Mouse (Mus musculus): ENCODE data around the gene Cyth2. TPM values are rescaled to one million over a fixed set of nuclear protein-coding genes. Genes with fewer than 3 reads are reported as not detected.

The Cyth2 gene
- polyA plus RNA-seq, 1 experiment = 22.4 TPM

DNA sequence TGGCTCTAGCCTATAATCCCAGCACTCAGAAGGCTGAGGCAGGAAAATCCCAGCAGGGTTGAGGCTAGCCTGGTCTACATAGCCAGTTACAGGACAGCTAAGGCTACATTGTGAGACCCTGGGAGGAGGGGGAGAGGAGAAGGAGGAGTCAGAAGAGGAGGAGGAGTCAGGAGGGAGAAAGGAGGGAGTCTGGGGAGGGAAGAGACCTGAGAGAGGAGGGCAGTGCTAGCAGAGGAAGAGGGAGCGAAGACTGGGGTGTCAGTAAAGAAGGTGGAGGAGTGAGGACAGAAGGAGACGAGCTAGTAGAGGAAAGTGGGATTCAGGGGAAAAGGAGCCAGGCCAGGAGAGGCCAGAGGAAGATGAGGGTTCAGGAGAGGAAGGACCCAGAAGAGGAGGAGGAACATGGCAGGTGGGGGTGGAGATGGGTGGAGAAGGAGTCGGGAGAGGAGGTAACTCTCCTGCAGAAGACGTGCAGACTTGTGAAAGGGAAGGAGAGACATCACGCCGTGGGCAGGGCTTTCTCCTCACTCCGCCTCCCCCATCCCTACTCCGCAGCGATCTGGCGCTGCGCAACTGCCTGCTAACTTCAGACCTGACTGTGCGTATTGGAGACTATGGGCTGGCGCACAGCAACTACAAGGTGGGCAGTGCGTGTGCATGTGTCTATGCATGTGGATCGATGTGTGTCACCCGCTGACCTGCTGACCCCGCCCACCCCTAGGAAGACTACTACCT, 22.5 kb downstream of the Cyth2 start:
- TF ChIP-seq GATA1 (IDR thresholded peaks at IDR 0.05; ENCODE audit: low read length) (no peak), TAL1 (IDR thresholded peaks at IDR 0.05; ENCODE audit: low read length) (no peak)
- H3K4me1 ChIP-seq (ENCODE audit: control insufficient read depth) = peaks cover 17% of the 10 kb centered on the region
- no peaks in the 10 kb centered on the region for H3K36me3 ChIP-seq (ENCODE audit: control insufficient read depth)
- H3K27me3 ChIP-seq (ENCODE audit: control insufficient read depth) = peaks cover 63% of the 10 kb centered on the region
- H3K4me3 ChIP-seq (replicated peaks) = no peak overlapping the region
- no peaks in the 10 kb centered on the region for H3K9me3 ChIP-seq (ENCODE audit: control insufficient read depth, low read length)

DNA sequence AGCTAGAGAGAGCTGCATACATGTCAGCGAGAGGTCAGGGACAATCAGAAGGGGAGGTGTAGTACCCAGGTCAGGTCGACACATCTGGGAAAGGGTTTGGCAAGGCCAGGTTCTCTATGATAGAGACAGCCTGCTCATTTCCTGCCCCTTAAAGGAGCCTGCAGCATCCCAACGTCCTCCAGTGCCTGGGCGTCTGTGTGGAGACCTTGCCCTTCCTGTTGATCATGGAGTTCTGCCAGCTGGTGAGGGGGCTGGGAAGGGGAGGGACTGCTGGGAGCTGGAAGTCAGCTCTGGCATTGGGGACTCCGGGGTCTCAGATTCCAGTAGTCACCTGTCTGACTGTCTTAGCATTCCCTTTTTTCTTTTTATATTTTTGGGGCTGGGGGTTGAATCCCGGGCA, 23.7 kb downstream of the Cyth2 start:
- peaks cover 69% of the 10 kb centered on the region for H3K27me3 ChIP-seq (ENCODE audit: control insufficient read depth)
- no peak overlapping the region for H3K4me3 ChIP-seq (replicated peaks)
- H3K4me1 ChIP-seq (ENCODE audit: control insufficient read depth) = peaks cover 5% of the 10 kb centered on the region
- H3K36me3 ChIP-seq (ENCODE audit: control insufficient read depth) = no peaks in the 10 kb centered on the region
- TF ChIP-seq TAL1 (IDR thresholded peaks at IDR 0.05; ENCODE audit: low read length) (no peak), GATA1 (IDR thresholded peaks at IDR 0.05; ENCODE audit: low read length) (no peak)
- no peaks in the 10 kb centered on the region; the same call in 1 of the 2 replicates for H3K9me3 ChIP-seq (ENCODE audit: control insufficient read depth, low read length)

DNA sequence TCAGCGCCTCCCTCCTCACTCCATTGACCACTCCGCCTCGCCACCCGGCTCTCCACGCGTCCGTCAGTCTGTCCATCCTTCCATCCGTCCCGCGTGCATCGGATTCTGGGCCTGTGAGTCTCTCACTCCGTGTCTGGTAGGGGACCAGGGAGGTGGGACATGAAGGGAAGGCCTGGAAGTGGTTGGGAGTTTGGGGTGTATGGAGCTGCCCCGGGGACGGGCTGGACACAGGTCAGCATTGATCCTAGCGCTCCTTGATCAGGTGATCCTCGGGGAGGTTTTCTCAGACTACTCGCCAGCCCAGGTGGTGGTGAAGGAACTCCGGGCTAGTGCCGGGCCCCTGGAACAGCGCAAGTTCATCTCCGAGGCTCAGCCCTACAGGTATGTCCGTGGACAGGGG, 26.7 kb downstream of the Cyth2 start:
- Histone ChIP-seq H3K4me3 (replicated peaks) (no peak overlapping the region), H3K36me3 (ENCODE audit: control insufficient read depth) (no peaks in the 10 kb centered on the region), H3K27me3 (ENCODE audit: control insufficient read depth) (peaks cover 82% of the 10 kb centered on the region), H3K4me1 (ENCODE audit: control insufficient read depth) (peaks cover 9% of the 10 kb centered on the region), H3K9me3 (ENCODE audit: control insufficient read depth, low read length) (peaks cover 3% of the 10 kb centered on the region; the same call in 1 of the 2 replicates)
- TF ChIP-seq GATA1 (IDR thresholded peaks at IDR 0.05; ENCODE audit: low read length) = no peak
- no peak for TF ChIP-seq TAL1 (IDR thresholded peaks at IDR 0.05; ENCODE audit: low read length)

DNA sequence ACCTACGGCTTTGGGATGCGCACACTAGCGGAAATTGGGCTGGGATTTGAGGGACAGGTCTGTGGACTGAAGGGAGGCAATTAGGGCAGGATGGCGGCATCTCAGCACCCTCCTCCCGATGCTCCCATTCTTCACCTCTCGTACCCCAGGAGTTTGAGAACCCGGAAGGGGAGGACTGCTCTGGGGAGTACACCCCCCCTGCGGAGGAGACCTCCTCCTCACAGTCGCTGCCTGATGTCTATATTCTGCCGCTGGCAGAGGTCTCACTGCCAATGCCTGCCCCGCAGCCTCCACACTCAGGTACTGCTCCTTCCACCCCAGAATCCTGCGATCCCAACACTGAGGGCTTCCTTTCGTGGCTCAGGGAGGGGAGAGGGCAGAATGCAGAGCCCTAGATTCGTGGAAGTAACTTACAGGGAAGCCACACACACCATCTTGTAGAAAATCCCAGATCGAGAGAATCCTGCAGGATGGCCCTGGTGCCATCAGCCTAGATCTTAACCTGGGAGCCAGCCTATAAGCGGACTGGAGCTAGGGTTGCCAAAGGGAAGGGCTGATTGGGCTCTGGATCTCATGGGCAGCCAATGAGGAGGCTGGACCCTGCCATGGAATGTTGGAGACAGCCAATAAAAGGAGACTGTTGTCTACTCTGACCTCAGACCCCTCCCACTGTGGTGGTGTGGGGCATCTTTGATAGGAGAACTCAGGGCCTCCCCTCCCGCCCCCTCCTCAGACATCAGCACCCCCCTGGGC, 27.5 kb downstream of the Cyth2 start:
- H3K9me3 ChIP-seq (ENCODE audit: control insufficient read depth, low read length) = peaks cover 3% of the 10 kb centered on the region; the same call in 1 of the 2 replicates

DNA sequence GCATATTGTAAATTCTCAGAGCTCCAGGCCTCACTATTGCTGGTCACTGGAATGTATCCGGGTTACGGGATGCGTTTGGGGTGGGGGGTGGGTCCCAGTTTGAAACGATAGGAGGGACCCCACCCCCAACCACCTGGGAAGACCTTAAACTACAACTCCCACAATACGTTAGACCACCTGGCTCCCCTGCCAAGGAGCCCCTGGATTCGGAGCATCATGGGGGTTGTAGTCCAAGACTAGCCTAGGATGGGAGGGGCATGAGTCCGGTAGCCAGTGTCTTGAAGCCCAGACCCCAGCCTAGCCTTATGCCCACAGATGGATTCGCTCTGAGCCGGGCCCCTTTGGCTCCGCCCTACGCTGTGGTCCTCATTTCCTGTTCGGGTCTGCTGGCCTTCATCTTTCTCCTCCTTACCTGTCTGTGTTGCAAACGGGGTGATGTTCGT, 28.2 kb downstream of the Cyth2 start:
- no peak for TF ChIP-seq TAL1 (IDR thresholded peaks at IDR 0.05; ENCODE audit: low read length)
- no peak for TF ChIP-seq GATA1 (IDR thresholded peaks at IDR 0.05; ENCODE audit: low read length)
- peaks cover 83% of the 10 kb centered on the region for H3K27me3 ChIP-seq (ENCODE audit: control insufficient read depth)
- no peaks in the 10 kb centered on the region for H3K36me3 ChIP-seq (ENCODE audit: control insufficient read depth)
- no peak overlapping the region for H3K4me3 ChIP-seq (replicated peaks)
- H3K9me3 ChIP-seq (ENCODE audit: control insufficient read depth, low read length) = peaks cover 3% of the 10 kb centered on the region; the same call in 1 of the 2 replicates
- peaks cover 7% of the 10 kb centered on the region for H3K4me1 ChIP-seq (ENCODE audit: control insufficient read depth)

More for the DNA sequence above, 27.5 kb downstream of the Cyth2 start:
- Histone ChIP-seq H3K27me3 (ENCODE audit: control insufficient read depth) (peaks cover 84% of the 10 kb centered on the region), H3K4me1 (ENCODE audit: control insufficient read depth) (peaks cover 7% of the 10 kb centered on the region), H3K36me3 (ENCODE audit: control insufficient read depth) (no peaks in the 10 kb centered on the region), H3K4me3 (replicated peaks) (no peak overlapping the region)
- no peak for TF ChIP-seq TAL1 (IDR thresholded peaks at IDR 0.05; ENCODE audit: low read length)
- no peak for TF ChIP-seq GATA1 (IDR thresholded peaks at IDR 0.05; ENCODE audit: low read length)

DNA sequence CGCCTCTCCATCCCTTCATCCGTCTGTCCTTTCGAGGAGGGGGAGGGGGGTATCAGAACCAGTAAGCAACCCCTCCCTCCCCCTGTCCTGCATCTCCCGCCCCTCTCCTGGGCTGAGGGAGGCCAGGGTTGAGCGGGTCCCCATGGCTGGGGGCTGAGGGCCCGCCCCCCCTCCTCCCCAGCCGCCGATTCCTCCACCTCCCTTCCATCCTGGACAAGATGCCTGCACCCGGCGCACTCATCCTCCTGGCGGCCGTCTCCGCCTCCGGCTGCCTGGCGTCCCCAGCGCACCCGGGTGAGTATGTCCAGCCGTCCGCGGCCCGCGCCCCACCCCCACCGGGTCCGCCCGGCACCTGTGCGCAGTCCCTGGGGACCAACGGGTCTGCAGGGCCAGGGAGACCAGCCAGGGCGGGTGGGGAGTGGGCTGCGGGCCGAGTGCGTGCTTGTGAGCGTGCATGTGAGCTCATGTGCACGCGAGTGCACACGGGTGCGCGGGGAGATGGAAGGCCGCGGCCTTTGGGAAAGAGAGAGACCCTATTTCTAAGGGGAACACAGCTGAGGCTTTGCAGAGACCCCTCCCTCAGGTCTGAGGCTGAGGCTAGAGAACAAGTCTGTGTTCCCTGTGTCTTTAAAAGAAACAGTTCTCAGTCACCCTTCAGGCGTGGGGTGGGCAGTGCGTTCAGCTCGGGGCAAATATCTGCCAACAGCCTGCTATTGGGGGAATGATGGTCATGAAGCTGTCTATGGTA, 28.8 kb downstream of the Cyth2 start:
- Histone ChIP-seq H3K4me3 (replicated peaks) (no peak overlapping the region), H3K27me3 (ENCODE audit: control insufficient read depth) (peaks cover 83% of the 10 kb centered on the region), H3K4me1 (ENCODE audit: control insufficient read depth) (peaks cover 7% of the 10 kb centered on the region), H3K36me3 (ENCODE audit: control insufficient read depth) (no peaks in the 10 kb centered on the region), H3K9me3 (ENCODE audit: control insufficient read depth, low read length) (peaks cover 3% of the 10 kb centered on the region; the same call in 1 of the 2 replicates)
- TF ChIP-seq TAL1 (IDR thresholded peaks at IDR 0.05; ENCODE audit: low read length) = no peak

DNA sequence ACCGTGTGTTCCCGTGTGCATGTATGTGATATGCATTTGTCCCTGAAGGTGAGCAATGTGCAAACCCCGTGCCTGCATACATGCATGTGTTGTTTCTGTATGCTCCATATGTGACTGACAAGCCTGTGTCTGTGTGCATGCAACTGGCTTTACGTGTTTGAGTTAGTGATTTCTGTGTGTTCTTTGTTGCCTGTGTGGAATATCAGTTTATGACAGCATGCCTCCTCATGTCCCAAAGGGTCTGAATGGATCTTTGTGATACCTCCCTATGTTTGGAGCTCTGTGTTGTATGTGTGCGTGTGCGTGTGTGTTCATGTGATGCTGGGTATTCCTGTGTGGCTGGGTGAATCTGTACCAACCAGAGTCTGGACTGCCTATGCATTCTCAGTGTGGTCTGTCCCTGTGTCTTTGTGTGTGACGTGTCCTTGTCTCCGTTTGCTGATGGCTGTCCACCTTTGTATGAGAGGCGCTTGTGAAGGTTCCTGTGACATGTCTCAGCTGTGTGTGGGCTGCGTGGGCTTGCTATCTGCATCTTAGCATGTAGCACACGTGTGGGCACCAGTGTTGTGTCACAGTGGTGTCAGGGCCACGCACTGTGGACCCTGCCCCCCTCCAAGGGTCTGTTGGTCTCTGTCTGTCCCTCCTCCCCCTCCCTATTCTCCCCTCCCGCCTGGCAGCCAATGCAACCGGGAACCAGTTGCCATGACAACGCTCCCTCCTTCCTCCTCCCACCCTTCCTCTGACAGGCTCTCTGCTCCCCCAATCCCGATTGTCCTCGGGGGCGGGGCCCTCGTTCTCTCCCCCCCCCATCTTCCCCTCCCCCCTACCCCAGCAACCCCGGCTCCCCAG, 29.6 kb downstream of the Cyth2 start, which contains the start of gene Sult2b1:
Gene Sult2b1 (minus strand): TSS at position 146 of the 849 bp plus-strand sequence.
- no peaks in the 10 kb centered on the region for H3K36me3 ChIP-seq (ENCODE audit: control insufficient read depth)
- H3K27me3 ChIP-seq (ENCODE audit: control insufficient read depth) = peaks cover 78% of the 10 kb centered on the region
- peaks cover 7% of the 10 kb centered on the region for H3K4me1 ChIP-seq (ENCODE audit: control insufficient read depth)
- H3K9me3 ChIP-seq (ENCODE audit: control insufficient read depth, low read length) = peaks cover 3% of the 10 kb centered on the region; the same call in 1 of the 2 replicates
- H3K4me3 ChIP-seq (replicated peaks) = peak within 1 kb of the TSS; percentile 53
- TF ChIP-seq TAL1 (IDR thresholded peaks at IDR 0.05; ENCODE audit: low read length) (no peak), GATA1 (IDR thresholded peaks at IDR 0.05; ENCODE audit: low read length) (no peak)

DNA sequence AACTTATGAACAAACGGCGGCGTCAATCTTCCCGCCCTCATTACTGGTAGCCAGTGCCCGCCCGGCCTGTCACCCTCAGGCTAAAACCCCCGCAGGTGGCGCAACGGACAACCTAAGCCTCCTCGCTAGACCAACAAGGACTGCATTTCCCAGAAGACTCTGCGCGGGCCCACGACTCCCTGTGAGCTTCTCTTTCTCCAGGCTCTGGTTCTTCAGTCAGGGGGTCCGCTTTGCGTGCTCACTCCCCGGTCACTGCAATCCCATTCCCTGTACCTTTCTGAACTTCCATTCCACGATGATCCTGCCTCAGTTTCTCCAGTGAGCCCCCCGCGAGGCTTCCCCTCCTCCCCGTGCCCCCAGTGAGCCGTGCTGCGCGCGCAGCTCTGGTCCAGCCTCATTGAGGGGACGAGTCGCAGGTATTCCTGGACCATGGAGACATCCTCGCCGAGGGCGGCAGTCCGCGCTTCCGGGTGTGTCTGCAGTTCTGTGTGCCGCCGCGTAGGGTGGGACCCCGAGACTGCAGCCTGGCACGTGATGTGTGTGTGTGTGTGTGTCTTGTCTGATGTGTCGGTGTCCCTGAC, 30.8 kb downstream of the Cyth2 start, which contains the start of gene Lmtk3:
Gene Lmtk3 (plus strand): TSS at position 228 of the 581 bp plus-strand sequence.
- Histone ChIP-seq H3K36me3 (ENCODE audit: control insufficient read depth) (no peaks in the 10 kb centered on the region), H3K4me1 (ENCODE audit: control insufficient read depth) (peaks cover 12% of the 10 kb centered on the region), H3K9me3 (ENCODE audit: control insufficient read depth, low read length) (peaks cover 3% of the 10 kb centered on the region; the same call in 1 of the 2 replicates), H3K4me3 (replicated peaks) (peak within 1 kb of the TSS; percentile 53), H3K27me3 (ENCODE audit: control insufficient read depth) (peaks cover 86% of the 10 kb centered on the region)
- TF ChIP-seq TAL1 (IDR thresholded peaks at IDR 0.05; ENCODE audit: low read length) (no peak), GATA1 (IDR thresholded peaks at IDR 0.05; ENCODE audit: low read length) (no peak)
